Mouse (Mus musculus): Measurements from ENCODE around the gene Chst1. TPM values are rescaled to one million over a fixed set of nuclear protein-coding genes. Genes with fewer than 3 reads are reported as not detected.

The Chst1 gene
- total and polyA plus RNA-seq, 2 experiments from 2014 or later = 40.4 to 47.4 TPM

- no peak overlapping the region for H3K27ac ChIP-seq (ENCODE audit: low read depth, low read length)
- H3K36me3 ChIP-seq (ENCODE audit: insufficient read depth) = no peaks in the 10 kb centered on the region
- 90% methylated on average over 11 of the region's 11 CpGs for WGBS
- no peak overlapping the region for H3K4me3 ChIP-seq (ENCODE audit: low read depth, low read length)
- ATAC-seq (no peak), DNase-seq (no peak)
- H3K4me1 ChIP-seq (ENCODE audit: insufficient read depth) = no peaks in the 10 kb centered on the region
- no peak overlapping the region for H3K4me2 ChIP-seq (ENCODE audit: low read depth)
- H3K27me3 ChIP-seq (ENCODE audit: insufficient read depth, low read length) = no peaks in the 10 kb centered on the region
- no peak for TF ChIP-seq CTCF (IDR thresholded peaks at IDR 0.05; ENCODE audit: low read depth)
- H3K9ac ChIP-seq = no peak overlapping the region
- H3K9me3 ChIP-seq (ENCODE audit: low read length) = no peaks in the 10 kb centered on the region
These were observed 31.3 kb downstream of the Chst1 start for GRCm38 (mm10) chr2:92630799-92631198.

GRCm38 (mm10) chr2:92632027-92632426 is 32.5 kb downstream of the Chst1 start:
- H3K27ac ChIP-seq (ENCODE audit: low read depth, low read length) = no peak overlapping the region
- H3K4me1 ChIP-seq (ENCODE audit: insufficient read depth) = no peaks in the 10 kb centered on the region
- H3K9ac ChIP-seq = no peak overlapping the region
- no peak overlapping the region for H3K4me3 ChIP-seq (ENCODE audit: low read depth, low read length)
- ATAC-seq (no peak), DNase-seq (no peak)
- no peak for TF ChIP-seq CTCF (IDR thresholded peaks at IDR 0.05; ENCODE audit: low read depth)
- 61% methylated on average over 1 of the region's 1 CpGs for WGBS
- no peak overlapping the region for H3K4me2 ChIP-seq (ENCODE audit: low read depth)
- H3K9me3 ChIP-seq (ENCODE audit: low read length) = no peaks in the 10 kb centered on the region
- no peaks in the 10 kb centered on the region for H3K36me3 ChIP-seq (ENCODE audit: insufficient read depth)
- H3K27me3 ChIP-seq (ENCODE audit: insufficient read depth, low read length) = no peaks in the 10 kb centered on the region

DNA sequence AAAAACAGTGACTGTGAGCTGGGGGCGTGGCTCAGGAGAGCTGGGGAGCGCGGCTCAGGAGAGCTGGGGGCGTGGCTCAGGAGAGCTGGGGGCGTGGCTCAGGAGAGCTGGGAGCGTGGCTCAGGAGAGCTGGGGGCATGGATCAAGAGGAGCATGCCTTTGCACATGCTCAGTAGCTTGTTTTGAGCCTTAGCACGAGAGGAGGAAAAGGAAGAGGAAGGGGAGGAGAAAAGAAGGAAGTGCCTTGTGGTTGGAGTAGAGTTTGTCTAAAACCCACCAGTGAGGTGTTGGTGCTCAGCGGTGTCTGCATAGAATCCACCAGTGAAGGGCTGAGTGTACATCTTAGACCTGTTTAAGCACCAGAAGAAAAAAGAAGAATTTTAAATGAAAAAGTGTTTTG is 41.0 kb downstream of the Chst1 start:
- Histone ChIP-seq H3K4me1 (ENCODE audit: insufficient read depth) (no peaks in the 10 kb centered on the region), H3K4me2 (ENCODE audit: low read depth) (no peak overlapping the region), H3K9ac (no peak overlapping the region), H3K27me3 (ENCODE audit: insufficient read depth, low read length) (no peaks in the 10 kb centered on the region), H3K9me3 (ENCODE audit: low read length) (no peaks in the 10 kb centered on the region), H3K4me3 (ENCODE audit: low read depth, low read length) (no peak overlapping the region), H3K36me3 (ENCODE audit: insufficient read depth) (no peaks in the 10 kb centered on the region), H3K27ac (ENCODE audit: low read depth, low read length) (no peak overlapping the region)
- DNase-seq (no peak), ATAC-seq (no peak)
- 18% methylated on average over 8 of the region's 8 CpGs for WGBS
- no peak for TF ChIP-seq CTCF (IDR thresholded peaks at IDR 0.05; ENCODE audit: low read depth)

- Histone ChIP-seq H3K9ac (no peak overlapping the region), H3K27ac (ENCODE audit: low read depth, low read length) (no peak overlapping the region), H3K4me1 (ENCODE audit: insufficient read depth) (no peaks in the 10 kb centered on the region), H3K4me2 (ENCODE audit: low read depth) (no peak overlapping the region), H3K27me3 (ENCODE audit: insufficient read depth, low read length) (no peaks in the 10 kb centered on the region), H3K4me3 (ENCODE audit: low read depth, low read length) (no peak overlapping the region), H3K36me3 (ENCODE audit: insufficient read depth) (no peaks in the 10 kb centered on the region), H3K9me3 (ENCODE audit: low read length) (no peaks in the 10 kb centered on the region)
- 56% methylated on average over 7 of the region's 7 CpGs for WGBS
- ATAC-seq = no peak
- no peak for DNase-seq
- no peak for TF ChIP-seq CTCF (IDR thresholded peaks at IDR 0.05; ENCODE audit: low read depth)
These were observed 46.0 kb downstream of the Chst1 start for GRCm38 (mm10) chr2:92645282-92646037.

GRCm38 (mm10) chr2:92649154-92649801 is 49.8 kb downstream of the Chst1 start:
- Histone ChIP-seq H3K9ac (no peak overlapping the region), H3K9me3 (ENCODE audit: low read length) (no peaks in the 10 kb centered on the region), H3K27me3 (ENCODE audit: insufficient read depth, low read length) (no peaks in the 10 kb centered on the region), H3K4me2 (ENCODE audit: low read depth) (no peak overlapping the region), H3K4me3 (ENCODE audit: low read depth, low read length) (no peak overlapping the region), H3K36me3 (ENCODE audit: insufficient read depth) (no peaks in the 10 kb centered on the region), H3K27ac (ENCODE audit: low read depth, low read length) (no peak overlapping the region), H3K4me1 (ENCODE audit: insufficient read depth) (no peaks in the 10 kb centered on the region)
- ATAC-seq (no peak), DNase-seq (no peak)
- no peak for TF ChIP-seq CTCF (IDR thresholded peaks at IDR 0.05; ENCODE audit: low read depth)
- WGBS = 72% methylated on average over 5 of the region's 5 CpGs

GRCm38 (mm10) chr2:92650428-92650827 is 50.9 kb downstream of the Chst1 start:
- Histone ChIP-seq H3K27ac (ENCODE audit: low read depth, low read length) (no peak overlapping the region), H3K4me3 (ENCODE audit: low read depth, low read length) (no peak overlapping the region), H3K9me3 (ENCODE audit: low read length) (no peaks in the 10 kb centered on the region), H3K9ac (no peak overlapping the region), H3K36me3 (ENCODE audit: insufficient read depth) (no peaks in the 10 kb centered on the region), H3K4me1 (ENCODE audit: insufficient read depth) (no peaks in the 10 kb centered on the region), H3K4me2 (ENCODE audit: low read depth) (no peak overlapping the region), H3K27me3 (ENCODE audit: insufficient read depth, low read length) (no peaks in the 10 kb centered on the region)
- no peak for ATAC-seq
- TF ChIP-seq CTCF (IDR thresholded peaks at IDR 0.05; ENCODE audit: low read depth) = no peak
- no peak for DNase-seq
- WGBS = 47% methylated on average over 1 of the region's 1 CpGs

- Histone ChIP-seq H3K9ac (no peak overlapping the region), H3K4me3 (ENCODE audit: low read depth, low read length) (no peak overlapping the region), H3K4me2 (ENCODE audit: low read depth) (no peak overlapping the region), H3K36me3 (ENCODE audit: insufficient read depth) (no peaks in the 10 kb centered on the region), H3K9me3 (ENCODE audit: low read length) (no peaks in the 10 kb centered on the region), H3K27ac (ENCODE audit: low read depth, low read length) (no peak overlapping the region), H3K4me1 (ENCODE audit: insufficient read depth) (no peaks in the 10 kb centered on the region), H3K27me3 (ENCODE audit: insufficient read depth, low read length) (no peaks in the 10 kb centered on the region)
- no peak for DNase-seq
- no peak for ATAC-seq
- no peak for TF ChIP-seq CTCF (IDR thresholded peaks at IDR 0.05; ENCODE audit: low read depth)
- 78% methylated on average over 7 of the region's 7 CpGs for WGBS
These were observed 51.8 kb downstream of the Chst1 start for GRCm38 (mm10) chr2:92651294-92651816.
